Mouse (Mus musculus) urinary bladder, postnatal 14 days (tissue): ENCODE data around the gene Tead4.

Experiments used
- DNase-seq: peaks from one replicate; pipeline ENCODE4 v3.0.0; 2021; ENCODE audit warnings: low spot score

The Tead4 gene

GRCm38 (mm10) chr6:128291284-128291683 is 9.3 kb downstream of the Tead4 start:
- no peak for DNase-seq

GRCm38 (mm10) chr6:128288681-128289080 is 11.9 kb downstream of the Tead4 start:
- no peak for DNase-seq

- peak; percentile 77 for DNase-seq
These were observed 14.7 kb downstream of the Tead4 start for GRCm38 (mm10) chr6:128285792-128286430.

- DNase-seq = no peak
These were observed 18.5 kb downstream of the Tead4 start for GRCm38 (mm10) chr6:128282126-128282525.

- no peak for DNase-seq
These were observed 20.0 kb downstream of the Tead4 start for GRCm38 (mm10) chr6:128280472-128281145.

- no peak for DNase-seq
These were observed 21.0 kb downstream of the Tead4 start for GRCm38 (mm10) chr6:128279608-128280007.

- no peak for DNase-seq
These were observed 21.5 kb downstream of the Tead4 start for GRCm38 (mm10) chr6:128279099-128279498.

- DNase-seq = no peak
These were observed 23.2 kb downstream of the Tead4 start for GRCm38 (mm10) chr6:128277132-128278085.

- no peak for DNase-seq
These were observed 24.3 kb downstream of the Tead4 start for GRCm38 (mm10) chr6:128276349-128276748.

GRCm38 (mm10) chr6:128275506-128276064 is 25.0 kb downstream of the Tead4 start:
- DNase-seq = peak; percentile 44

- DNase-seq = no peak
These were observed 27.1 kb downstream of the Tead4 start for GRCm38 (mm10) chr6:128273507-128273906.

GRCm38 (mm10) chr6:128272754-128273153 is 27.9 kb downstream of the Tead4 start:
- DNase-seq = no peak

GRCm38 (mm10) chr6:128269850-128270249 is 30.8 kb downstream of the Tead4 start:
- DNase-seq = no peak

GRCm38 (mm10) chr6:128264870-128265526 is 35.6 kb downstream of the Tead4 start:
- no peak for DNase-seq

- no peak for DNase-seq
These were observed 39.1 kb downstream of the Tead4 start for GRCm38 (mm10) chr6:128261486-128261885.

GRCm38 (mm10) chr6:128259252-128259651 is 41.4 kb downstream of the Tead4 start:
- no peak for DNase-seq

- DNase-seq = no peak
These were observed 44.7 kb downstream of the Tead4 start for GRCm38 (mm10) chr6:128255941-128256340.

GRCm38 (mm10) chr6:128255292-128255691 is 45.3 kb downstream of the Tead4 start:
- DNase-seq = no peak

GRCm38 (mm10) chr6:128254551-128254950 is 46.1 kb downstream of the Tead4 start:
- DNase-seq = no peak

- no peak for DNase-seq
These were observed 47.5 kb downstream of the Tead4 start for GRCm38 (mm10) chr6:128253111-128253510.

GRCm38 (mm10) chr6:128250596-128250995 is 50.0 kb downstream of the Tead4 start:
- no peak for DNase-seq
